Mouse (Mus musculus) 3T3-L1 (cell line): ENCODE measurements at regions not wholly inside any gene's neighbourhood (a gene's known extent, or its start where the extent isn't known, plus 50 kb on each side); places are given as distances from the start of the nearest gene placed in this dataset.
A peak's percentile ranks its signal among the peaks of the same experiment; 100 is the strongest.

ENCODE experiments used
- DNase-seq: peaks from one replicate; pipeline ENCODE4 v3.0.0-alpha.2; 2015; ENCODE audit warnings: low read depth, low spot score

DNA sequence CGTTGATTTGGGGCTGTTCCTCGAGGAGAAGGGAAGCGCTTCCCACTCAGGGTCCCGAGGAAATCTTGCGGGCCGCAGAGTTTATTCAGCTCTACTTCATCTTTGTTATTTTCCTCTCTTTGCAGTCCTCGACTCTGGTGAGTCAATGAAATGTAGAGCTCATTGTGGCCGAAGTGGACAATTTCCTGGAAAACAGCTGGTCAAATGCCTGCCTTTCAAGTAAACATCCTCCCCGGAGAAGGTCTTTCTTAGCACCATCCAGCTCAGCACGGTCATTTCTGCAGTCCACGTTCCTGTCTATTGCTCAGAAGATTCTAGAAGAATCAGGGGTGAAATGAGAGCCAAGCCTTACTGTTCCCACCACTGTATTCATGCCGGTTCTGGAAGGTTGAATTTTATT lies 133.0 kb downstream of the Bcas1 start:
- DNase-seq = no peak

DNA sequence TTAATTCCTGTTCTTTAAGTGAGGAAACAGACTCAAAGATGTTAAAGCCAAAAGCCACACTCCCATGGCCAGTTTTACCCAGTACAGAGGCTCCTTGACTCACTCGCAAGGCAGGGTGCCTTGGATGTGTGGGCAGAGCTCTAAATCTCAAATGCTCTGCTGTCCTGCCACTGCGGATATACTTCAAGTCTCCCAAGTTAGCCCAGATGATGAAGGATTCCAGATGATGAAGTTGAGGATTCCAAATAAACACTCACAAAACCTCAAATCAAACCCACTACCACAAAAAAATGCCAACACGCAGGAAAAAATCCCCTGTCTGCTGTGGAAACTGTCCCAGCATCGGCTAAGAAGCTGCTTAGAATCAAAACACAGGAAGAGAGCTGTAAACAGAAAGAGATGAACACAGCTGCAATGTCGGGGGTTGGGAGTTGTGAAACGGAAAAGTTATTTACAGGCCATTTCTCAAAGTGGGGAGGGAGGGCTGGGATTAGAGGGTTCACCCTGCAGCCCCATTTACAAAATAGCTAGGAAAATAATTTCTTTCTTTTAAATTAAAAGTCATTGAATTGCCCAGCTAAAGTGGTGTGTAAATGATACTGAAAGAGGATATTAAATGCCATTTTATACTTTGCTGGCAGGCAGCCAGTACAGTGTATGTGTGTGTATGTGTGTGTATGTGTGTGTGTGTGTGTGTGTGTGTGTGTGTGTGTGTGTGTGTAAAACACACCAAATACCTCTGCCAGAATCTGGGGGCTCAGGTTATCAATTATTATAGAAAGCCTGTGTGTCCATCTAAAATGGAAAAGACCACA lies 135.6 kb downstream of the Bcas1 start:
- no peak for DNase-seq

GRCm38 (mm10) chr2:170289378-170289960 lies 138.2 kb downstream of the Bcas1 start:
- DNase-seq = no peak

- no peak for DNase-seq
Observed at GRCm38 (mm10) chr2:170288787-170289186, 138.9 kb downstream of the Bcas1 start.

- DNase-seq = no peak
Observed at GRCm38 (mm10) chr2:170288196-170288595, 139.4 kb downstream of the Bcas1 start.

DNA sequence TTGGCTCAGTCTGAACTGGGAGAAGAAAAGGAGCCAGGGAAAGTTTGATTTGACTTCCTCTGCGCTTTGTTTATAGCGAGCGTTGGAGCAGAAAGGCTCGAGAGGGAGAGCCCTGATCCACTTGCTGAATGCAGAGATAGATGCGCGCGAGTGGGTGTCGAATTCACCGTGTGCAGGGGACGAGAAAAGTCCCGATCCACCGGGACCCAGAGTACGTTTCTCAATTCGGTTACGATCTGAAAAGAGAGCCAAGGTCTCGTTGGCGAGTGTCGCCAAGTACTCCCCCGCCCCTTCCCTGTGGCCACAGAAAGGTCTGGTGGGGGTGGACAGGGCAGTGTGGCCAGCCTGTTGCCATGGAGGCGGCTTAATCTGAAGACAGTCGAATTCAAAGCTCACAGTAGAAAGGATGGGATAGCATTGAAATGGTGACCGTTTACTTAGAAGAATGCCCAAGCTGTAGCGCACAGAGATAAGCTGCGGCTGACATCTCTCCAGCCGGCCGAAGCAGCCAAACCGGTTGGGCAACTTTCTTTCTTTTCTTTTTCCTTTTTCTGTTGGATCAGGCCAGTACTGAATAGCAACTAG lies 139.5 kb upstream of the Zfp217 start:
- no peak for DNase-seq

DNA sequence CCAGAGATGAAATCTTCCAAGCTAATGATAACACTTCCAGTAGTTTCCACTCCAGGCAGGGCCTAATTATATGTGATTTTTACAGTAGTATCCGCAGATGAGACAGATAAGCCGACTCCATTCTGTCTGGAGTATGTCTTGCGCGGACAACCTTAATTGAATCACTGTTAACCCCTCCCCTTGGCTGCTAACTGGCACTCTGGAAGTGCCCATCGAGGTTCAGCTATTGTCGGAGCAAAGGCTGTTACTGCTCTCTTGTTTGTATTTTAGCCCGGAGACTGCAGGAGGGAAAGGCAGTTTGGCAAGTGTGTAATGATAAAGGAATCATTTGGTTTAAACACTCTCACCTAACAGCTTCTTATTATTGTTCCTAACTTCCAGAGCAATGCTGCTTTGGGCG lies 138.9 kb upstream of the Zfp217 start:
- no peak for DNase-seq

DNA sequence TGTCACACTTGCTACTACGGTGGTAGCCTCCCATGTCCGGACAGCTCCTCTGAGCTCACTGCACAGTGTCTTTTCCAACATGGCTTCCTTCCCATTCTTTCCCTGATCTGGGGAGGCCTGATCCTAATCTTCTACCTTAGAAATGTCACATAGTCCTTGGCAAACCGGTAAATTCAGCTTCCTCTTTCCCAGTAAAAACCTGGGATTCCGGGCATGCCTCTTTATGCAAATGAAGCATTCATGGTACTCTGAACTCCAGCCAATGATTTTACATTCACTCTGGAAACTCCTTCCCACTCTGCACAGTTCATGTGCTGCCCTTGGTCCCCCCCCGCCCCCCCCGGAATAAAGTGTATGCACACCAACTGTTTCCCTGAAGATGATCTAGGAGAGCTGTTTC lies 134.6 kb upstream of the Zfp217 start:
- no peak for DNase-seq

- DNase-seq = peak; percentile 25
Observed at GRCm38 (mm10) chr2:170281311-170282008, 133.6 kb upstream of the Zfp217 start.

GRCm38 (mm10) chr2:170280733-170281132 lies 132.8 kb upstream of the Zfp217 start:
- peak; percentile 23 for DNase-seq

DNA sequence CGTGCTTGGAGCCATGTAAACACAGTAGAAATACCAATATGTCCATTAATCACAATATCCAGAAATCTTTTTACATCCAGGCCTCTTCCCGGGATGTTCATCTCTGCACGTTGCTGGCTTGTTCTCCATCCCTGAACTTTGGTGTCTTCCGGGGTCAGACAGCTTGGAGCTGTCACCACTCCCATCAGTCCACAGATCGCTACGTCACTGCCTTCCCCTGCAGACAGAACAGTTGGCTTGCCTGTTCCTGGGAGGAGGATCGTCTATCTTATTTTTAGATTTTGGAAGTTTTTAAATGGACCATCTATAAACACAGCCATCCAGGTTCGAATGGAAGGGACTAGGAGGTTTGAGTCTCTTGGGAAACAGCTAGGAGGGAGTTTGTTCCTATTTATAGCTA lies 130.0 kb upstream of the Zfp217 start:
- no peak for DNase-seq

DNA sequence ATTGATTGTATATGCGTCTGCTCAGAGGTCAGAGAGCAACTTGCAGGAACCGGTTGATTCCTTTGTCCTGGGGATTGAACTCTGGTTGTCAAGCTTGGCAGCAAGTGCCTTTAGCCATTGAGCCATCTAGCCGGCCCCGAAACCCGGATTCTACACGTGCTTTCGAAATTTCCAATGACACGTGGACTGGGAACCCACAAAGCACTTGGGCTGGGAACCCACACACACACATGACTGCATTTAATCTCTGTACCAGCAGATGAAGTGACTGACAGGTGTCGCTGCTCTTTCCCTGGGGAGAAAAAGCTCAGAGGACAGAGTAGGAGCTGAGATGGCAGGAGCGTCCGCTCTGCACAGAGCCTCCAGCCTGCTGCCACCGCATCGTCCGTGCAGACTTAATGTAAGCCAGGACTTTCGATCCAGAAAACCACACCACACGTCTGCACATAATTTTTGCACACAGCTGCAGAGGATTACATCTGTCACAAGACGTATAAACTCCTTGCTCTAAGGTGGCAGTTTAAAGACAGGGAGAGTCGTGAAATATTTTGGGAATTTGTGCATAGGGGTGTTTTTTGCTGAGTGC lies 129.4 kb upstream of the Zfp217 start:
- DNase-seq = no peak

DNA sequence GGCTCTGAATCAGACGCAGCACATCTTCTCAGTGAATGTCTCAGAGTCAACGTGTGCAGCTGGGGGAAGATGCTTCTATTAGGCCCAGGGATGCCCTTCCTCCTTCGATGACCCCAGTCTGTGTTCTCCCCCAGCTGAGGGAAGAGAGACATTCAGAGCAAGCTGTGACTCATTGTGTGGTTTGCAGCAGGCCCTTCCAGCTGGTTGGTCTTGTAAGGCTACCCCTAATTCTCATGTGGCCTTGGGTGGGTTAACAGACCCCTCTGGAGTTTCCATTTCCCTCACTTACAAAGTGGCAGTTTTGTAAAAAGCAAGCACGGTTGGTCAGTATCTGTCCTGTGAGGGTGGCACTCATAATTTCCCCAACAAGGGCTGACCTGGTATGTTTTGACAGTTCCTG lies 127.8 kb upstream of the Zfp217 start:
- DNase-seq = no peak

DNA sequence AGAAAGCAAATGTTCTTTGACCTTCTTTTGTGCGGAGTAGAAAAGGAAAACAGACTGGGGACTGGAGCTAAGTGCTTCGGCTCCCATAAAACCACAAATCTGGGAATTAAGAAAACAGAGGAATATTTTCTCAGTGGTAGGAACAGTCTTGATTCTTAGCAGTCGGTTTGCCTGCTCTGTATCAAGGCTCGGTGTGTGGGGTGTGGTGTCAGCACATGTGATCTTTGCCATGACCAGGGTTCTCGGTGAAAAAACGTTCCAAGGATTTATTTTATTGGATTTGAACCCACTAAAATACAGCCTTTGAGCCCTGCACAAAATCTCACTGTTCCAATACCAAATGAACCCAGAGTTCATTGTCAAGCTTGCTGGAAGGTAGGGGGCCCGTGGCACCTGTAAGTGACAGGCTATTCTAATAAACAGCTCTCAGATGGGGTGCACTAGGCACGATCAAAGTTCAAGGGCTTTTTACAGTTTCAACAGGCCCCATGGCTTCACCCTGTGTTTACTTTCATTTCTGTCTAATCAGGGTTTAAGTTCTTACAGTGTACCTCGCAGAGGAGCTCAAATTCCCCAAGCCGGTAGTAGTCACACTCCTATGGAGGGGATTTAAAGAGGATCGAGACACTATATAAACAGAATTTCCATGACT lies 122.1 kb upstream of the Zfp217 start:
- DNase-seq = no peak

- peak; percentile 22 for DNase-seq
Observed at GRCm38 (mm10) chr2:170268080-170268479, 120.2 kb upstream of the Zfp217 start.

- DNase-seq = no peak
Observed at GRCm38 (mm10) chr2:170267152-170267551, 119.2 kb upstream of the Zfp217 start.

GRCm38 (mm10) chr2:170266407-170267101 lies 118.7 kb upstream of the Zfp217 start:
- DNase-seq = no peak

- no peak for DNase-seq
Observed at GRCm38 (mm10) chr2:170263594-170263993, 115.7 kb upstream of the Zfp217 start.

DNA sequence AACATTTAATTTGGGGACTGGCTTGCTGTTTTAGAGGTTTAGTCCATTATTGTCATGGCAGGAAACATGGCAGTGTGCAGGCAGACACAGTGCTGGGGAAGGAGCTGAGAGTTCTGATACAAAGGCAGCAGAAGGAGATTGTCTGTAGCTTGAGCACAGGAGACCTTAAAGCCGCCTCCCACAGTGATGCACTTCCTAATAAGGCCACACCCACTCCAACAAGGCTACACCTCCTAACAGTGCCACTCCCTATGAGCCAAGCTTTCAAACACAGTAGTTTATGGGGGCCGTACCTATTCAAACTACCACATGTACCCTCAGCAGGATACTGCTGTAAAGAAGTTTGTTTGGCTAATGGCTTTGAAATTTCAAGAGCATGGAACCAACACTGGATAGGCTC lies 113.3 kb upstream of the Zfp217 start:
- DNase-seq = no peak

- DNase-seq = no peak
Observed at GRCm38 (mm10) chr2:170259662-170260457, 112.0 kb upstream of the Zfp217 start.
